Mouse (Mus musculus) cerebellum, adult 9-10 months (tissue): ENCODE measurements around the gene Tbc1d17.
A peak's percentile ranks its signal among the peaks of the same experiment; 100 is the strongest.

Experiments used
- DNase-seq: peaks from one replicate; pipeline ENCODE4 v3.0.0; 2022

Tbc1d17 gene

GRCm38 (mm10) chr7:44852259-44853027, 3.6 kb upstream of the Tbc1d17 start:
- DNase-seq: peak; percentile 54

GRCm38 (mm10) chr7:44851625-44852234, 2.9 kb upstream of the Tbc1d17 start:
- peak; percentile 61 for DNase-seq

- peak; percentile 65 for DNase-seq
These were observed 2.1 kb upstream of the Tbc1d17 start for GRCm38 (mm10) chr7:44850789-44851624.

GRCm38 (mm10) chr7:44850146-44850545, 1.3 kb upstream of the Tbc1d17 start:
- no peak for DNase-seq

GRCm38 (mm10) chr7:44849416-44850111, 685 bp upstream of the Tbc1d17 start:
- peak; percentile 97 for DNase-seq

GRCm38 (mm10) chr7:44847772-44848171, 1.1 kb downstream of the Tbc1d17 start:
- peak; percentile 74 for DNase-seq

GRCm38 (mm10) chr7:44846804-44847203, 2.1 kb downstream of the Tbc1d17 start:
- peak; percentile 68 for DNase-seq

GRCm38 (mm10) chr7:44845006-44845405, 3.9 kb downstream of the Tbc1d17 start:
- no peak for DNase-seq

GRCm38 (mm10) chr7:44841825-44842463, 6.9 kb downstream of the Tbc1d17 start:
- no peak for DNase-seq

GRCm38 (mm10) chr7:44840426-44840825, 8.5 kb downstream of the Tbc1d17 start:
- DNase-seq: no peak

GRCm38 (mm10) chr7:44839491-44840191, 9.2 kb downstream of the Tbc1d17 start:
- DNase-seq: no peak

GRCm38 (mm10) chr7:44839171-44839490, 9.7 kb downstream of the Tbc1d17 start:
- no peak for DNase-seq

- no peak for DNase-seq
These were observed 10.8 kb downstream of the Tbc1d17 start for GRCm38 (mm10) chr7:44838073-44838472.

- DNase-seq: no peak
These were observed 12.3 kb downstream of the Tbc1d17 start for GRCm38 (mm10) chr7:44836423-44837053.

GRCm38 (mm10) chr7:44836016-44836404, 12.9 kb downstream of the Tbc1d17 start:
- DNase-seq: no peak

- no peak for DNase-seq
These were observed 13.4 kb downstream of the Tbc1d17 start for GRCm38 (mm10) chr7:44835373-44836015.

GRCm38 (mm10) chr7:44832763-44833162, 16.1 kb downstream of the Tbc1d17 start:
- DNase-seq: no peak

- no peak for DNase-seq
These were observed 20.2 kb downstream of the Tbc1d17 start for GRCm38 (mm10) chr7:44828706-44829105.

- no peak for DNase-seq
These were observed 22.1 kb downstream of the Tbc1d17 start for GRCm38 (mm10) chr7:44826771-44827170.

GRCm38 (mm10) chr7:44824872-44825271, 24.0 kb downstream of the Tbc1d17 start:
- peak; percentile 83 for DNase-seq

- DNase-seq: peak; percentile 14
These were observed 25.5 kb downstream of the Tbc1d17 start for GRCm38 (mm10) chr7:44823409-44823808.
